ENCODE assay signal across 12 mouse cellular contexts in genomic region chr11:30710266-30710665, GRCm38 (mm10).
"Had no signal": no experiment of that assay in that cellular context is flagged by ENCODE, and none has a peak within 500 bp of the region (broad histone marks: within the 10 kb centered on the region; RNA-seq: fewer than 3 reads in every experiment).

No protein-coding gene starts in this region.

- DNase-seq: retina, postnatal 1 day; right cerebral cortex, adult 18-20 months; right cerebral cortex, postnatal 14 days; right cerebral cortex, postnatal 25 days; right cerebral cortex, postnatal 4 days; spleen, adult 18-20 months; thymus, adult 18-20 months; thymus, adult 2 months; thymus, postnatal 14 days; thymus, postnatal 25 days; thymus, postnatal 36 days; thymus, postnatal 4 days had no signal
